ENCODE assay signal across 1 mouse cellular context in the genomic region with DNA sequence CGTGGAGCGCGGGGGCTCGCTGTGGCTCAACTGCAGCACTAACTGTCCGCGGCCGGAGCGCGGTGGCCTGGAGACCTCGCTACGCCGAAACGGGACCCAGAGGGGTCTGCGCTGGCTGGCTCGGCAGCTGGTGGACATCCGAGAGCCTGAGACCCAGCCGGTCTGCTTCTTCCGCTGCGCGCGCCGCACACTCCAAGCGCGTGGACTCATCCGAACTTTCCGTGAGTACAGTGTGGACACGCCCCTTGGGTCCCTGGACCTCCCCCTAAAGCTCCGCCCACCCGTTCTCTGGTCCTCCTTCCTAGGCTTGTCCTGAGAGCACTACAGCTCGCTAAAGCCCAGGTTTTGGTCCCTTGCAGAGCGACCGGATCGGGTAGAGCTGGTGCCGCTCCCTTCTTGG.
TF ChIP-seq lines count a peak whose summit lies in the region.

No protein-coding gene starts in this region.

TF ChIP-seq in C2C12, 6 proteins besides CTCF, POLR2A, EP300 and RAD21:
- TF ChIP-seq MAX (IDR thresholded peaks at IDR 0.05) = no peak
- TF ChIP-seq CEBPB (IDR thresholded peaks at IDR 0.05; ENCODE audit: low read depth) = no peak
- no peak for TF ChIP-seq MYOG (IDR thresholded peaks at IDR 0.05; ENCODE audit: control insufficient read depth, extremely low read depth, insufficient read length)
- TF ChIP-seq USF1 (IDR thresholded peaks at IDR 0.05; ENCODE audit: low read depth) = no peak
- TF ChIP-seq FOSL1 (IDR thresholded peaks at IDR 0.05; ENCODE audit: insufficient read depth, low read length, poor library complexity, severe bottlenecking) = no peak
- no peak for TF ChIP-seq MYOD1 (IDR thresholded peaks at IDR 0.05; ENCODE audit: control insufficient read depth, insufficient read length, low read depth)
